Comparison of ENCODE assay signal across 6 mouse cellular contexts in genomic region chr1:106717736-106718135, GRCm38 (mm10). TPM values are rescaled to one million over a fixed set of nuclear protein-coding genes. Genes with fewer than 3 reads are reported as not detected.
DNase-seq lines count a peak whose midpoint lies in the region; TF ChIP-seq lines count a peak whose summit lies in the region.
"Not testable (repeated sequence)": the region's sequence is repeated elsewhere in the genome, so short reads cannot be mapped to it uniquely, and the experiment has no call there.

No protein-coding gene starts in this region.

- H3K79me2 ChIP-seq in CH12.LX (replicated peaks; ENCODE audit: control insufficient read depth, extremely low read depth, insufficient read depth, poor library complexity, severe bottlenecking): peaks cover 11% of the 10 kb centered on the region
- peaks cover 14% of the 10 kb centered on the region for H3K79me2 ChIP-seq in MEL (ENCODE audit: control insufficient read depth, insufficient read depth, low read length, poor library complexity)

- not testable (repeated sequence) for H3K27ac ChIP-seq in CH12.LX (ENCODE audit: insufficient read depth, low read depth); MEL (ENCODE audit: control insufficient read depth, low read depth, low read length)

- dilution Hi-C loops in CH12.LX (cut with MboI; ENCODE audit: extremely low pct_ligation_motif_present, extremely low pct_unique_long_range_greater_than_20kb, low sequenced_read_pairs): loop anchor here (25.0 kb wide), 1 partner anchor 180 kb away; no protein-coding TSS in a partner anchor

- not testable (repeated sequence) for TF ChIP-seq RAD21 in CH12.LX (IDR thresholded peaks at IDR 0.05; ENCODE audit: low read depth, low read length); MEL (IDR thresholded peaks at IDR 0.05; ENCODE audit: low read depth, low read length)

- not testable (repeated sequence) for TF ChIP-seq EP300 in CH12.LX (IDR thresholded peaks at IDR 0.05; ENCODE audit: low read length); MEL (IDR thresholded peaks at IDR 0.05; ENCODE audit: low read depth in 1 of 2, low read length in 2 of 2)

- TF ChIP-seq POLR2A in CH12.LX (IDR thresholded peaks at IDR 0.05; ENCODE audit: low read depth, low read length); MEL (IDR thresholded peaks at IDR 0.05; ENCODE audit: control insufficient read depth in 1 of 2, insufficient read depth in 1 of 2, low read depth in 1 of 2, low read length in 2 of 2, poor library complexity in 1 of 2): not testable (repeated sequence)

- H3K4me1 ChIP-seq in CH12.LX (ENCODE audit: control insufficient read depth in 1 of 2, insufficient read depth in 2 of 2): peaks cover 4 to 15% of the 10 kb centered on the region in 2 experiments
- peaks cover 2 to 12% of the 10 kb centered on the region in 2 experiments; a peak in 3 of 4 replicates for H3K4me1 ChIP-seq in MEL (ENCODE audit: control insufficient read depth in 1 of 2, insufficient read depth in 2 of 2, low read length in 2 of 2)

- H3K4me3 ChIP-seq in CH12.LX (replicated peaks in 1 of 3; ENCODE audit: low read depth in 2 of 3, low read length in 2 of 3, poor library complexity in 1 of 3); MEL (ENCODE audit: control insufficient read depth in 1 of 2, insufficient read depth in 1 of 2, low read depth in 2 of 2, low read length in 2 of 2): not testable (repeated sequence)

- H3K9me3 ChIP-seq in CH12.LX (replicated peaks; ENCODE audit: low read length); MEL (replicated peaks; ENCODE audit: insufficient read depth, low read length): not testable (repeated sequence)

- H3K9ac ChIP-seq in CH12.LX (ENCODE audit: insufficient read depth, low read depth); MEL (ENCODE audit: control insufficient read depth, low read depth, low read length, poor library complexity, severe bottlenecking): not testable (repeated sequence)

- not testable (repeated sequence) for H3K36me3 ChIP-seq in CH12.LX (replicated peaks in 1 of 2; ENCODE audit: control insufficient read depth in 1 of 2, insufficient read depth in 1 of 2, low read length in 1 of 2)
- peaks cover 0 to 17% of the 10 kb centered on the region in 2 experiments; a peak in 2 of 4 replicates for H3K36me3 ChIP-seq in MEL (ENCODE audit: control insufficient read depth in 1 of 2, insufficient read depth in 2 of 2, low read length in 2 of 2)

- not testable (repeated sequence) for TF ChIP-seq CTCF in CH12.LX (conservative IDR thresholded peaks at IDR 0.05 in 1 of 2, IDR thresholded peaks at IDR 0.05 in 1 of 2; ENCODE audit: low read depth in 2 of 2, low read length in 2 of 2); MEL (IDR thresholded peaks at IDR 0.05 in 2 of 3, conservative IDR thresholded peaks at IDR 0.05 in 1 of 3; ENCODE audit: control insufficient read depth in 1 of 3, insufficient read depth in 1 of 3, low read depth in 2 of 3, low read length in 3 of 3, poor library complexity in 1 of 3, severe bottlenecking in 1 of 3)

- not testable (repeated sequence) for DNase-seq in CH12.LX (ENCODE audit: extremely low read depth); MEL (ENCODE audit: low read depth, low spot score)
- peak; percentile 82 for DNase-seq in heart, adult 11 months
- peak; percentile 33 for DNase-seq in kidney, postnatal 10 days
- peak; percentile 16 for DNase-seq in right cerebral cortex, postnatal 14 days
- peak; percentile 32 for DNase-seq in thymus, postnatal 4 days

- not testable (repeated sequence) for H3K4me2 ChIP-seq in CH12.LX (ENCODE audit: insufficient read depth, low read depth, poor library complexity, severe bottlenecking)

- in situ Hi-C loops in CH12.LX (cut with MboI; ENCODE audit: low pct_ligation_motif_present, low pct_unique_long_range_greater_than_20kb, low sequenced_read_pairs): loop anchor here (25.0 kb wide), 1 partner anchor 655 kb away; no protein-coding TSS in a partner anchor

- H3K27me3 ChIP-seq in CH12.LX (replicated peaks); MEL (ENCODE audit: control insufficient read depth in 1 of 2, insufficient read depth in 2 of 2, low read length in 2 of 2): not testable (repeated sequence)

TF ChIP-seq in CH12.LX, 34 proteins besides CTCF, POLR2A, EP300 and RAD21:
- peak; percentile 70 for TF ChIP-seq ZKSCAN1 (IDR thresholded peaks at IDR 0.05; ENCODE audit: borderline replicate concordance, low read depth, low read length)

TF ChIP-seq in MEL, 35 proteins besides CTCF, POLR2A, EP300 and RAD21:
- TF ChIP-seq POLR2AphosphoS5 (IDR thresholded peaks at IDR 0.05; ENCODE audit: borderline replicate concordance, low read depth, low read length): 0 out of 2 replicates have a peak, but pooled peaks have one; percentile 41

RNA-seq across cellular contexts. Expression of gene Bcl2, which starts 3.7 kb away (rescaled TPM):
- total RNA-seq in CH12.LX (2012; rRNA removed) (7.6 and 13.6 TPM in 2 replicates), CH12.LX (2014; rRNA removed) (8.7 and 9.6 TPM in 2 replicates), MEL (2012; rRNA removed) (26.0 and 30.9 TPM in 2 replicates)
- polyA plus RNA-seq in CH12.LX (2012; ENCODE audit: insufficient read length, low read depth) (4.5 and 4.7 TPM in 2 replicates), MEL (2012; ENCODE audit: insufficient read depth in 1 of 2, insufficient read length in 2 of 2, low read depth in 1 of 2, low replicate concordance in 2 of 2, missing spikeins in 1 of 2) (10 to 100 TPM; 38.8 to 87.0 TPM)

RNA-seq across cellular contexts. Expression of gene Kdsr, which starts 41.8 kb away (rescaled TPM):
- total RNA-seq in CH12.LX (2012; rRNA removed) (4.7 and 6.4 TPM in 2 replicates), CH12.LX (2014; rRNA removed) (3.3 and 3.8 TPM in 2 replicates), MEL (2012; rRNA removed) (15.1 and 15.3 TPM in 2 replicates)
- polyA plus RNA-seq in CH12.LX (2012; ENCODE audit: insufficient read length, low read depth) (6.3 and 8.5 TPM in 2 replicates), MEL (2012; ENCODE audit: insufficient read depth in 1 of 2, insufficient read length in 2 of 2, low read depth in 1 of 2, low replicate concordance in 2 of 2, missing spikeins in 1 of 2) (10 to 100 TPM in 1 of 2 experiments, not detected in 1; 20.3 TPM)
